Mouse (Mus musculus): ENCODE measurements around the gene Mbnl2. TPM values are rescaled to one million over a fixed set of nuclear protein-coding genes. Genes with fewer than 3 reads are reported as not detected.

Mbnl2 gene
- total and polyA plus RNA-seq, 3 experiments: 23.8 to 28.9 (median 23.9) TPM

Other genes starting within 250 kb of the Mbnl2 start
- not detected in 2 replicates for gene Oxgr1, start 233.2 kb upstream of the Mbnl2 start, total RNA-seq (2012; rRNA removed)
- gene Oxgr1, start 233.2 kb upstream of the Mbnl2 start, total RNA-seq (2014; rRNA removed): not detected in 2 replicates
- gene Oxgr1, start 233.2 kb upstream of the Mbnl2 start, polyA plus RNA-seq (2012; ENCODE audit: insufficient read length, low read depth): not detected in 2 replicates
- gene Rap2a, start 202.8 kb downstream of the Mbnl2 start, total RNA-seq (2012; rRNA removed): 0.84 and 1.4 TPM in 2 replicates
- 1.3 and 1.5 TPM in 2 replicates for gene Rap2a, start 202.8 kb downstream of the Mbnl2 start, total RNA-seq (2014; rRNA removed)
- 1.3 and 1.5 TPM in 2 replicates for gene Rap2a, start 202.8 kb downstream of the Mbnl2 start, polyA plus RNA-seq (2012; ENCODE audit: insufficient read length, low read depth)

Data from CH12.LX (cell line).